Mouse (Mus musculus): ENCODE results near the gene Dazap2. TPM values are rescaled to one million over a fixed set of nuclear protein-coding genes. Genes with fewer than 3 reads are reported as not detected.

The Dazap2 gene
- total and polyA plus RNA-seq, 2 experiments from 2014 or later: 141 to 164 TPM

DNA sequence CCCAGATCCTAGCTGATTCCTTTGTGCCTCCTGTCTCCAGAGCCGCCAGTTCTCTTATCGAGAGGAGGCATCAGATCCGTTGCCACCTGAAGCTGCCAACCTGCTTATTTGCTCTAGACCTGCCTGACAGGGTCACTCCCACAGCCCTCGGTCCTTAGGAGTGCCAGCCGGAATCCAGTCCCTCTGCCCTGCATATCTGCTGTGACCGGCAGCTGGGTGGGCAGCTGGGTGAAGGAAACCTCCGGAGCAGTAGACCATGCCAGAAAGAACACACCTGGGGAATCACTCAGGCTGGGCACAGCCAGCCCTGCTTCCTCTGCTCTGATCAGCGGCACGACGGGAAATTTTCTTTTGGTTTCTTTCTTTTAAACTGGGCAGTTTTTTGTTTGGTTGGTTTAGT lies 18.2 kb downstream of the Dazap2 start:
- Histone ChIP-seq H3K4me2 (ENCODE audit: low read depth, low read length) (no peak overlapping the region), H3K27me3 (ENCODE audit: insufficient read depth, low read length) (peaks cover 41% of the 10 kb centered on the region), H3K4me1 (ENCODE audit: insufficient read depth, low read length) (0 out of 2 replicates have a peak, but pooled peaks cover 3% of the 10 kb centered on the region), H3K27ac (no peak overlapping the region), H3K9ac (replicated peaks; ENCODE audit: low read length) (no peak overlapping the region), H3K9me3 (ENCODE audit: low read length) (no peaks in the 10 kb centered on the region), H3K4me3 (ENCODE audit: low read length) (no peak overlapping the region), H3K36me3 (ENCODE audit: insufficient read depth, low read length) (no peaks in the 10 kb centered on the region)
- 82% methylated on average over 10 of the region's 10 CpGs for WGBS
- DNase-seq (ENCODE audit: low spot score) (no peak), ATAC-seq (no peak)
- no peak for TF ChIP-seq CTCF (IDR thresholded peaks at IDR 0.05; ENCODE audit: low read depth)

DNA sequence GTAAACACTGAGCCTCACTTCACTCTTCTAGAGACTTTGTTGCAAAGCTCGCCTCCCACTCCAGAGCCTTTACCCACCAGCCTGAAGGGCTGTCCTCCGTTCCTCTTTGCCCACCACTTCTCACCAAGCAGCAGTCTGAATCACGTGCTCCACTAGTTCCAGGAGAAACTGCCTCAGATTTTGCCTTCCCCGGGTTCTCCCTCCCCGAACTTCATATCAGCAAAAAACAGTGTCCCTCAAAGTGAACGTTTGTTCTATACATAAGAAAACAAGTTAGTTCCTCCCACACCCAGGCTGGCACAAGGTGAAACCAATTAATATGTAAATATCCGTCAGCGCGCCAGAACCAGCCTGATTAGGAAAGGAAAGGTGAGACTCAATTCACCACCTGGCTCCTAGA lies 20.1 kb downstream of the Dazap2 start:
- Histone ChIP-seq H3K9me3 (ENCODE audit: low read length) (no peaks in the 10 kb centered on the region), H3K4me1 (ENCODE audit: insufficient read depth, low read length) (0 out of 2 replicates have a peak, but pooled peaks cover 3% of the 10 kb centered on the region), H3K27ac (no peak overlapping the region), H3K4me2 (ENCODE audit: low read depth, low read length) (no peak overlapping the region), H3K9ac (replicated peaks; ENCODE audit: low read length) (no peak overlapping the region), H3K4me3 (ENCODE audit: low read length) (no peak overlapping the region), H3K27me3 (ENCODE audit: insufficient read depth, low read length) (peaks cover 41% of the 10 kb centered on the region), H3K36me3 (ENCODE audit: insufficient read depth, low read length) (no peaks in the 10 kb centered on the region)
- ATAC-seq (no peak), DNase-seq (ENCODE audit: low spot score) (no peak)
- TF ChIP-seq CTCF (IDR thresholded peaks at IDR 0.05; ENCODE audit: low read depth): no peak
- 10% methylated on average over 9 of the region's 9 CpGs for whole genome bisulfite sequencing

DNA sequence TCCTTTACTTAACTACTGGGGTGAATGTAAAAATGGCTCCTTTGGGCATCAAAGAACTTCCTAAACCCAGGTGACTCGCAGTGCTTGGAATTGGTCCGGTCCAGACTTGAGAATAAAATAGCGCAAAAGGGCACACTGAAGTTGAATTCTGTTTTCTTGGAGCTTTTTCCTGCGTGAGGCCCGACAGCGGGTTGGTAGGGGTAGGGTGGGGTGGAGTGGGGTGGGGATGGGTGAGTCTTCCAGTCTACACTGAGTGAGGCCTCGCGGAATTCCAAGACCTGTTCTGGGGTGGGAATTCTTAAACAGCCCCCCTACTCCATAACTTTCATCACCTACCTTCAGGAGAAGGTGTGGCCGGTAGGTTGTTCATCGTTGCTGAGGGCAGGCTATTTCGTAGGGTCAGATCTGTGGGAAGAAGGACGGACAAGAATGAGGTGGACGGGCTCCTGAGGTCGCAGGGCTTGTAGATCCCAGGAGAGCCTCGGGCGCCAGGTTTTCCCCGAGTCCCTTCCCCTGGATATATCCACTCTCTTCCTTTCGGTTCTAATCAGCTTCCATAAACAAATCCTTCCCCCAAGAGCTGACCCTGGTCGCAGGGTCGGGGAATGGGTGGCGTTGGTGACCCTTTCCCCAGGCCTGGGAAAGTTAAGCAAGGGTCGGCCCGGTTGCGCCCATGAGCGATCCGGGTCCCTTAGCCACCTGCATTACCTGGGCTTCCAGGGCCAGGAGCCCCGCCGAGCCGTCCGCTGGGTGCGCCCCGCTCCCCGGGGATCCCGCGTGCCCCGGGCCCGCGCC lies 20.9 kb downstream of the Dazap2 start:
- peaks cover 41% of the 10 kb centered on the region for H3K27me3 ChIP-seq (ENCODE audit: insufficient read depth, low read length)
- peak overlapping the region; percentile 69 for H3K4me2 ChIP-seq (ENCODE audit: low read depth, low read length)
- H3K4me3 ChIP-seq (ENCODE audit: low read length): peak overlapping the region; percentile 47
- no peaks in the 10 kb centered on the region for H3K9me3 ChIP-seq (ENCODE audit: low read length)
- WGBS: 4% methylated on average over 38 of the region's 38 CpGs
- H3K4me1 ChIP-seq (ENCODE audit: insufficient read depth, low read length): 0 out of 2 replicates have a peak, but pooled peaks cover 3% of the 10 kb centered on the region
- DNase-seq (ENCODE audit: low spot score) (no peak), ATAC-seq (no peak)
- peak overlapping the region; percentile 33; the same call in 1 of the 2 replicates for H3K9ac ChIP-seq (replicated peaks; ENCODE audit: low read length)
- H3K36me3 ChIP-seq (ENCODE audit: insufficient read depth, low read length): no peaks in the 10 kb centered on the region
- no peak overlapping the region for H3K27ac ChIP-seq
- TF ChIP-seq CTCF (IDR thresholded peaks at IDR 0.05; ENCODE audit: low read depth): no peak

DNA sequence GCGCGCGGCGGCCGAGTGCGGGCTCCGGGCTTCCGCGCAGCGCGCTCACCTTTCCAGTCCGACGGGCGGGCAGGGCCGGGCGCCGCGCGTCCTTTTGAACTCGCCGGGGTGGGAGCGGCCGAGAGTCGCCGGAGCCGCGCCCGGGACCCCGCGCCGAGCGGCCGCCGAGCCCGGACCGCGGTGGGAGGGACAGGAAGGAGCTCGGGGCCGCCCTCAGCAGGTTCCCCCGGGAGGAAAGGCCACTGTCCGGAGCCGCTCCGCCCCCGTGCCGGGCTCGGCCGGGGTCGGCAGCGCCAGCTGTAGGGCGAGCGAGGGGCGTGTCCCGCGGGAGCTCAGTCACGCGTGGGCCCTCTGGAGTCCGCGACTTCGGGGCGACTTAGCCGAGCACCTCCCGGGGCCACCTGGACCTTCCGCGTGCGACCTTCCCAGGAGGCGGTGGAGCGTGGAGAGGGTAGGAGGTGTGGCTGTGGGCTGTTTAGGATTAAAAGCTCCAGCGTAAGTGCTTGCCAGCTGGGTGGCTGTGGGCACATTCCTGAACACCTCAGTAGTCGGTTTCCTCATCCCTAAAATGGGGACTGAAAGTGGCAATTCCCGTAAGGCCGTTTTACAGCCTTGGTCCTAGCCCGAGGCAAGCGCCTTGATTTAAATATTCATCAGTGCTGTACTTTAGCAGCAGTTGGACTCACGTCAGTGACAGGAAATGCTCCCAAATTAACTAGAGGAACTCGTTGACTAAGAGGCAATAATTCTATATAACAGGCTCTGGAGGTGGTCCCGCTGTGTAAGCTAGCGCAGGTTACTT lies 21.8 kb downstream of the Dazap2 start, which contains the start of gene Smagp:
TSS of gene Smagp (minus strand) at position 241 of the 802 bp plus-strand sequence.
- H3K27me3 ChIP-seq (ENCODE audit: insufficient read depth, low read length): peaks cover 41% of the 10 kb centered on the region
- ATAC-seq: no peak
- DNase-seq (ENCODE audit: low spot score): no peak

DNA sequence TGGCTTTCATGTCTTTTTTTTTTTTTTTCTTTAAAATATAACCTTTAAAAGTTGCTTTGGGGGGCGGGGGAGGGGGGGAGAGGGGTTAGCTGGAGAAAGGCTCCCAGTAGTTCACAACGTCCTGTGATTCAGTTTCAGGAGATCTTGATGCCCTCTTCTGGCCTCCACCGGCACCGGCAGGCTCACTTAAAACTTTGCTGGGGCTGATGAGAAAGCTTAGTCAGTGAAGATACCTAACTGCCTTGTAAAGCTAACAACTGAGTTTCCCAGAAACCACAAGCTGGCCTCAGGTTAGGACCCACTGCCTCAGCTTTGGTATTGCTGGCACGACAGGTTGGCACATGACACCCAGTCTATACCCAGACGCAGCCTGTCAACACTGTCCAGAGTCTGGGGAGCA lies 22.5 kb downstream of the Dazap2 start:
- Histone ChIP-seq H3K27ac (no peak overlapping the region), H3K4me1 (ENCODE audit: insufficient read depth, low read length) (0 out of 2 replicates have a peak, but pooled peaks cover 3% of the 10 kb centered on the region), H3K27me3 (ENCODE audit: insufficient read depth, low read length) (peaks cover 41% of the 10 kb centered on the region), H3K36me3 (ENCODE audit: insufficient read depth, low read length) (no peaks in the 10 kb centered on the region), H3K4me2 (ENCODE audit: low read depth, low read length) (no peak overlapping the region), H3K9ac (replicated peaks; ENCODE audit: low read length) (no peak overlapping the region), H3K9me3 (ENCODE audit: low read length) (no peaks in the 10 kb centered on the region), H3K4me3 (ENCODE audit: low read length) (no peak overlapping the region)
- peak; percentile 44 for TF ChIP-seq CTCF (IDR thresholded peaks at IDR 0.05; ENCODE audit: low read depth)
- DNase-seq (ENCODE audit: low spot score) (no peak), ATAC-seq (no peak)
- 21% methylated on average over 6 of the region's 6 CpGs for WGBS

More for the DNA sequence above, 21.8 kb downstream of the Dazap2 start, which contains the start of gene Smagp:
- Histone ChIP-seq H3K36me3 (ENCODE audit: insufficient read depth, low read length) (no peaks in the 10 kb centered on the region), H3K27ac (no peak within 1 kb of the TSS), H3K9ac (replicated peaks; ENCODE audit: low read length) (peak within 1 kb of the TSS; percentile 33; the same call in 1 of the 2 replicates), H3K9me3 (ENCODE audit: low read length) (no peaks in the 10 kb centered on the region), H3K4me3 (ENCODE audit: low read length) (peak within 1 kb of the TSS; percentile 47), H3K4me2 (ENCODE audit: low read depth, low read length) (peak within 1 kb of the TSS; percentile 69), H3K4me1 (ENCODE audit: insufficient read depth, low read length) (0 out of 2 replicates have a peak, but pooled peaks cover 3% of the 10 kb centered on the region)
- under 1% methylated on average over 76 of the region's 77 CpGs for WGBS
- TF ChIP-seq CTCF (IDR thresholded peaks at IDR 0.05; ENCODE audit: low read depth): no peak

DNA sequence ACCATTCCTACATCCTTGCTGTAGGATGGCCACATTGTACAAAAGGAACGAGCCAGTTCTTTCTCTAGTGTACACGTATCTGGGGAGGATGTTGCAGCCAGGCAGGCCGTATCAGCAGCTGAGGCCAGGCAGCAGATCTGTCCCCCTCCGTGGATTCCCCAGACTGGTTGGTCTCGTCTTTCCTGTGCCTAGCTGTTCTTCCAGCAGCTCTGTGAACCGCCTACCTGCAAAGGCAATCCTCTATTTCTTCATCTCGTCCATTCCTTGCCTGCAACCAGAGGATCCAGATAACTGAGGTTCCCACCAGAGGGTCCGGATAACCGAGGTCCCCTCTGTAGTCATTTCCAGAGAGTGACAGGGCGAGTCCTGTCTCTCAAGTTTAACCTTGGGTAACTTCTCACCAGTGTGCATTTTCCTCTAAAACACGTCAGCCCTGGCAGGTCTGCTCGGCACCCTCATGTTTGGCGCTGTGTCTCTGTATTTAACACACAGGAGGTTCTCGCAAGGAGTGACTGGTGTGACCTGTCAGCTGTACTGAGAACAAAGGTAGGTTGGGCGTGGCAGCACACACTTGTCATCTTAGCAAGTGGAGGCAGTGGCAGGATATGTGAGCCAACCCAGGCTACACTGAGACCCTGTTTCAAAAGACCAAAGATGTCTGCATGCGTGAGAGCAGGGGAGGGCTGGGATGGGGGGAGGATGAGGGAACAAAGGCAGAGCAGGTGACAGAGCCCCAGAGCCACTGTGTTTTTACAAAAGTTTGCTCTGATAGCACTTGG lies 25.0 kb downstream of the Dazap2 start:
- ATAC-seq: no peak
- 78% methylated on average over 16 of the region's 16 CpGs for WGBS
- Histone ChIP-seq H3K27ac (no peak overlapping the region), H3K9me3 (ENCODE audit: low read length) (no peaks in the 10 kb centered on the region), H3K9ac (replicated peaks; ENCODE audit: low read length) (no peak overlapping the region), H3K27me3 (ENCODE audit: insufficient read depth, low read length) (peaks cover 31% of the 10 kb centered on the region), H3K4me2 (ENCODE audit: low read depth, low read length) (no peak overlapping the region), H3K36me3 (ENCODE audit: insufficient read depth, low read length) (no peaks in the 10 kb centered on the region), H3K4me3 (ENCODE audit: low read length) (no peak overlapping the region), H3K4me1 (ENCODE audit: insufficient read depth, low read length) (0 out of 2 replicates have a peak, but pooled peaks cover 3% of the 10 kb centered on the region)
- DNase-seq (ENCODE audit: low spot score): no peak
- no peak for TF ChIP-seq CTCF (IDR thresholded peaks at IDR 0.05; ENCODE audit: low read depth)
